Mouse (Mus musculus) liver, embryonic 12.5 days (tissue): ENCODE measurements around the gene Tnnc2. TPM values are rescaled to one million over a fixed set of nuclear protein-coding genes. Genes with fewer than 3 reads are reported as not detected.
A peak's percentile ranks its signal among the peaks of the same experiment; 100 is the strongest.
"Not testable (repeated sequence)": the region's sequence is repeated elsewhere in the genome, so short reads cannot be mapped to it uniquely, and the experiment has no call there.

Experiments
- ATAC-seq: fragments of 200-750 bp; cut with Nextera tagmentation; 2 replicates; pipeline ENCODE4 v1.8.0; 2017; ENCODE audit warnings: moderate number of reproducible peaks, mild to moderate bottlenecking, moderate library complexity
- H3K27ac ChIP-seq: fragments of 300-500 bp; sonication (generic); 2 replicates; pipeline ENCODE4 v1.5.1; 2016; ENCODE audit warnings: mild to moderate bottlenecking
- H3K27me3 ChIP-seq: fragments of 300-500 bp; sonication (generic); replicated peaks from 2 replicates; pipeline ENCODE4 v1.6.1; 2016; ENCODE audit warnings: mild to moderate bottlenecking, moderate library complexity
- H3K36me3 ChIP-seq: fragments of 300-500 bp; sonication (generic); 2 replicates; pipeline ENCODE4 v1.6.1; 2016; ENCODE audit warnings: mild to moderate bottlenecking, moderate library complexity
- H3K4me1 ChIP-seq: fragments of 300-500 bp; sonication (generic); 2 replicates; pipeline ENCODE4 v1.6.1; 2016
- H3K4me2 ChIP-seq: fragments of 300-500 bp; sonication (generic); 2 replicates; pipeline ENCODE4 v1.6.1; 2016; ENCODE audit warnings: mild to moderate bottlenecking, moderate library complexity
- H3K4me3 ChIP-seq: fragments of 300-500 bp; sonication (generic); 2 replicates; pipeline ENCODE4 v1.5.1; 2016; ENCODE audit warnings: mild to moderate bottlenecking, moderate library complexity
- H3K9ac ChIP-seq: fragments of 300-500 bp; sonication (generic); 2 replicates; pipeline ENCODE4 v1.6.1; 2016; ENCODE audit warnings: mild to moderate bottlenecking, moderate library complexity
- H3K9me3 ChIP-seq: fragments of 300-500 bp; sonication (generic); replicated peaks from 2 replicates; pipeline ENCODE4 v1.6.1; 2016; ENCODE audit warnings: mild to moderate bottlenecking, moderate library complexity
- WGBS: fragments of 180-500 bp; shearing (Covaris S2); methylation state at CpG from one replicate; pipeline ENCODE4 v1.1.7; 2016; ENCODE audit not compliant: insufficient replicate concordance; 5-methylcytosine and 5-hydroxymethylcytosine counted together
- polyA plus RNA-seq: library from polyadenylated mRNA; unstranded; fragments of >200 nt; fragmentation: Nextera tagmentation; extraction: Ambion mirVana; gene quantifications from 2 replicates; pipeline ENCODE4 v1.2.1, GENCODE M21; 2016

Tnnc2 gene
- polyA plus RNA-seq, 1 experiment from 2014 or later, result 0.66 TPM

- peak overlapping the region; percentile 62 for H3K27ac ChIP-seq
- no peak overlapping the region for H3K4me3 ChIP-seq
- H3K4me1 ChIP-seq, result peaks cover 35% of the 10 kb centered on the region
- peak; percentile 45; the same call in 1 of the 2 replicates for ATAC-seq
- 59% methylated on average over 5 of the region's 5 CpGs for WGBS
- no peak overlapping the region for H3K9ac ChIP-seq
- H3K27me3 ChIP-seq, result no peaks in the 10 kb centered on the region
- peaks cover 28% of the 10 kb centered on the region for H3K36me3 ChIP-seq
- H3K9me3 ChIP-seq, result no peaks in the 10 kb centered on the region
- H3K4me2 ChIP-seq, result peak overlapping the region; percentile 32
These were observed 35.6 kb upstream of the Tnnc2 start for GRCm38 (mm10) chr2:164815348-164815747.

GRCm38 (mm10) chr2:164813557-164813956 lies 33.8 kb upstream of the Tnnc2 start:
- 0 out of 2 replicates have a peak overlapping the region, but pooled peaks have one; percentile 18 for H3K9ac ChIP-seq
- no peak for ATAC-seq
- 68% methylated on average over 2 of the region's 2 CpGs for WGBS
- peaks cover 38% of the 10 kb centered on the region for H3K36me3 ChIP-seq
- H3K27me3 ChIP-seq, result no peaks in the 10 kb centered on the region
- H3K4me3 ChIP-seq, result no peak overlapping the region
- no peaks in the 10 kb centered on the region for H3K9me3 ChIP-seq
- H3K4me1 ChIP-seq, result peaks cover 35% of the 10 kb centered on the region
- H3K4me2 ChIP-seq, result no peak overlapping the region
- no peak overlapping the region for H3K27ac ChIP-seq

GRCm38 (mm10) chr2:164806614-164807013 lies 26.8 kb upstream of the Tnnc2 start:
- H3K4me2 ChIP-seq, result peak overlapping the region; percentile 92
- no peak overlapping the region; the same call in 1 of the 2 replicates for H3K4me3 ChIP-seq
- H3K27ac ChIP-seq, result 0 out of 2 replicates have a peak overlapping the region, but pooled peaks have one; percentile 39

GRCm38 (mm10) chr2:164805332-164805718 lies 25.6 kb upstream of the Tnnc2 start:
- H3K4me1 ChIP-seq, result peaks cover 42% of the 10 kb centered on the region
- H3K27ac ChIP-seq, result peak overlapping the region; percentile 96
- H3K27me3 ChIP-seq, result no peaks in the 10 kb centered on the region
- peaks cover 47% of the 10 kb centered on the region for H3K36me3 ChIP-seq
- peak; percentile 79 for ATAC-seq
- no peaks in the 10 kb centered on the region for H3K9me3 ChIP-seq
- 1% methylated on average over 21 of the region's 21 CpGs for WGBS
- H3K9ac ChIP-seq, result peak overlapping the region; percentile 85
- H3K4me3 ChIP-seq, result peak overlapping the region; percentile 71
- peak overlapping the region; percentile 92 for H3K4me2 ChIP-seq

More at GRCm38 (mm10) chr2:164806614-164807013, 26.8 kb upstream of the Tnnc2 start:
- H3K36me3 ChIP-seq, result peaks cover 36% of the 10 kb centered on the region
- H3K27me3 ChIP-seq, result no peaks in the 10 kb centered on the region
- 66% methylated on average over 7 of the region's 7 CpGs for WGBS
- no peak for ATAC-seq
- H3K4me1 ChIP-seq, result peaks cover 42% of the 10 kb centered on the region
- H3K9me3 ChIP-seq, result no peaks in the 10 kb centered on the region
- peak overlapping the region; percentile 85; the same call in 1 of the 2 replicates for H3K9ac ChIP-seq

GRCm38 (mm10) chr2:164804533-164805331 lies 25.0 kb upstream of the Tnnc2 start, which contains the start of the genes Acot8 and Zswim3:
Gene Acot8 (minus strand): TSS chr2:164804882.
Gene Zswim3 (plus strand): TSS chr2:164805098.
- H3K27me3 ChIP-seq, result no peaks in the 10 kb centered on the region
- peaks cover 47% of the 10 kb centered on the region for H3K36me3 ChIP-seq
- peak within 1 kb of the TSS; percentile 96 for H3K27ac ChIP-seq
- peak within 1 kb of the TSS; percentile 71 for H3K4me3 ChIP-seq
- WGBS, result under 1% methylated on average over 47 of the region's 47 CpGs
- peak; percentile 92 for ATAC-seq
- peaks cover 42% of the 10 kb centered on the region for H3K4me1 ChIP-seq
- H3K4me2 ChIP-seq, result peak within 1 kb of the TSS; percentile 92
- H3K9me3 ChIP-seq, result no peaks in the 10 kb centered on the region
- H3K9ac ChIP-seq, result peak within 1 kb of the TSS; percentile 85

GRCm38 (mm10) chr2:164803921-164804313 lies 24.1 kb upstream of the Tnnc2 start:
- WGBS, result 48% methylated on average over 1 of the region's 1 CpGs

GRCm38 (mm10) chr2:164803201-164803920 lies 23.6 kb upstream of the Tnnc2 start:
- peak overlapping the region; percentile 92 for H3K4me2 ChIP-seq
- peaks cover 48% of the 10 kb centered on the region for H3K36me3 ChIP-seq
- H3K9me3 ChIP-seq, result no peaks in the 10 kb centered on the region
- peak overlapping the region; percentile 71 for H3K4me3 ChIP-seq
- 81% methylated on average over 16 of the region's 16 CpGs for WGBS
- H3K27me3 ChIP-seq, result no peaks in the 10 kb centered on the region
- peak overlapping the region; percentile 85 for H3K9ac ChIP-seq
- ATAC-seq, result no peak
- H3K4me1 ChIP-seq, result peaks cover 42% of the 10 kb centered on the region
- peak overlapping the region; percentile 77 for H3K27ac ChIP-seq

More at GRCm38 (mm10) chr2:164803921-164804313, 24.1 kb upstream of the Tnnc2 start:
- Histone ChIP-seq H3K9ac (peak overlapping the region; percentile 85), H3K27ac (peak overlapping the region; percentile 77), H3K9me3 (no peaks in the 10 kb centered on the region), H3K4me1 (peaks cover 42% of the 10 kb centered on the region), H3K36me3 (peaks cover 48% of the 10 kb centered on the region), H3K27me3 (no peaks in the 10 kb centered on the region), H3K4me2 (peak overlapping the region; percentile 92), H3K4me3 (peak overlapping the region; percentile 71)
- ATAC-seq, result no peak

- no peaks in the 10 kb centered on the region for H3K9me3 ChIP-seq
- H3K36me3 ChIP-seq, result peaks cover 74% of the 10 kb centered on the region
- peaks cover 18% of the 10 kb centered on the region for H3K4me1 ChIP-seq
- no peak for ATAC-seq
- no peaks in the 10 kb centered on the region for H3K27me3 ChIP-seq
- H3K27ac ChIP-seq, result no peak overlapping the region
- H3K9ac ChIP-seq, result no peak overlapping the region
- no peak overlapping the region for H3K4me3 ChIP-seq
- no peak overlapping the region for H3K4me2 ChIP-seq
- 83% methylated on average over 13 of the region's 13 CpGs for WGBS
These were observed 20.7 kb upstream of the Tnnc2 start for GRCm38 (mm10) chr2:164800252-164801004.

- not testable (repeated sequence) for H3K4me3 ChIP-seq, H3K4me2 ChIP-seq, ATAC-seq, H3K27ac ChIP-seq, H3K9ac ChIP-seq, H3K27me3 ChIP-seq, H3K9me3 ChIP-seq
- peaks cover 88% of the 10 kb centered on the region for H3K36me3 ChIP-seq
- H3K4me1 ChIP-seq, result peaks cover 14% of the 10 kb centered on the region
- 73% methylated on average over 6 of the region's 6 CpGs for WGBS
These were observed 18.8 kb upstream of the Tnnc2 start for GRCm38 (mm10) chr2:164798554-164798953.

- Histone ChIP-seq H3K4me2 (no peak overlapping the region), H3K9ac (no peak overlapping the region), H3K9me3 (no peaks in the 10 kb centered on the region), H3K4me3 (no peak overlapping the region), H3K27ac (no peak overlapping the region), H3K36me3 (peaks cover 93% of the 10 kb centered on the region), H3K4me1 (peaks cover 10% of the 10 kb centered on the region; the same call in 1 of the 2 replicates), H3K27me3 (no peaks in the 10 kb centered on the region)
- WGBS, result 78% methylated on average over 4 of the region's 4 CpGs
- ATAC-seq, result no peak
These were observed 16.1 kb upstream of the Tnnc2 start for GRCm38 (mm10) chr2:164795868-164796267.

GRCm38 (mm10) chr2:164794293-164794692 lies 14.5 kb upstream of the Tnnc2 start:
- H3K27me3 ChIP-seq, result no peaks in the 10 kb centered on the region
- WGBS, result 31% methylated on average over 5 of the region's 5 CpGs
- H3K4me2 ChIP-seq, result no peak overlapping the region
- no peak overlapping the region for H3K4me3 ChIP-seq
- H3K9ac ChIP-seq, result no peak overlapping the region
- H3K27ac ChIP-seq, result no peak overlapping the region
- H3K36me3 ChIP-seq, result peaks cover 92% of the 10 kb centered on the region
- peak; percentile 70; the same call in 1 of the 2 replicates for ATAC-seq
- no peaks in the 10 kb centered on the region for H3K9me3 ChIP-seq
- peaks cover 18% of the 10 kb centered on the region for H3K4me1 ChIP-seq
